ENCODE assay signal across 20 mouse cellular contexts in the genomic region with DNA sequence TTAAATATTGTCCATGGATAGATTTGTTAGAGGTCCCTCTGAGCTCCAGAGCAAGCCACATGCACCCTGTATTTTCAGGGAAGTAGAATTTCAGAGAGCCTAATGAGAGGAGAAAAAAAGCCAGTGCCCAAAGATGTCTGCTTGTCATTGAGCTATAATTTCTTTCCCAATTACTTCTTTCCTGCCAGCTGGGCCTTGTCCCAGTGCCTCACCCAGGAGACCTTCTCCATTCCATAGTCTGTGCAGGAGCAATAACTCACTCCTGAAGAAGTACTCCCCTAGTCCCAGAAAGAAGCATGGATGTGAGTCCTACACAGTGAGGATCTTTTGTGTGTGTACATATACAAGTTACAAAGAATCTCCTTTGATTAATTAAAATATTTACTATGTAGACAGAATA.
DNase-seq lines count a peak whose midpoint lies in the region; ATAC-seq and TF ChIP-seq lines count a peak whose summit lies in the region.
"Had no signal": no experiment of that assay in that cellular context is flagged by ENCODE, and none has a peak within 500 bp of the region (broad histone marks: within the 10 kb centered on the region; RNA-seq: fewer than 3 reads in every experiment).

No protein-coding gene starts in this region.

- TF ChIP-seq CTCF in left cerebral cortex, adult 2 months (IDR thresholded peaks at IDR 0.05), result no peak

- H3K9ac ChIP-seq in kidney, embryonic 14.5 days (ENCODE audit: low read depth, low read length), result no peak overlapping the region
- H3K9ac ChIP-seq in neural tube, embryonic 14.5 days (replicated peaks; ENCODE audit: low read depth, low read length), result no peak overlapping the region
- H3K9ac ChIP-seq: embryonic facial prominence, embryonic 12.5 days; forebrain, embryonic 13.5 days; heart, embryonic 12.5 days; limb, embryonic 13.5 days; liver, embryonic 13.5 days; lung, embryonic 14.5 days had no signal

- intact Hi-C loops in left cerebral cortex, postnatal 4 days (cut with DNase I), result no loop called here
- intact Hi-C loops in left cerebral cortex, adult 2 months (cut with DNase I), result no loop called here

- H3K9me3 ChIP-seq in kidney, embryonic 14.5 days (ENCODE audit: control insufficient read depth, low read length), result no peaks in the 10 kb centered on the region
- H3K9me3 ChIP-seq in neural tube, embryonic 14.5 days (ENCODE audit: control insufficient read depth, low read length), result no peaks in the 10 kb centered on the region
- H3K9me3 ChIP-seq: embryonic facial prominence, embryonic 12.5 days; forebrain, embryonic 13.5 days; heart, embryonic 12.5 days; limb, embryonic 13.5 days; liver, embryonic 13.5 days; midbrain, embryonic 10.5 days had no signal

- peak; percentile 95 for ATAC-seq in kidney, embryonic 14.5 days (ENCODE audit: low FRiP score, low TSS enrichment)
- ATAC-seq in neural tube, embryonic 14.5 days (ENCODE audit: low read depth), result peak; percentile 60; the same call in 1 of the 2 replicates
- ATAC-seq: forebrain, embryonic 13.5 days had no signal

- DNase-seq in adrenal gland, postnatal 25 days, result peak; percentile 4
- no peak for DNase-seq in adrenal gland, adult 8-10 months
- no peak for DNase-seq in kidney, postnatal 36 days
- peak; percentile 8 for DNase-seq in left cerebral cortex, postnatal 4 days
- no peak for DNase-seq in left cerebral cortex, adult 2 months (ENCODE audit: extremely low spot score in 1 of 2, low spot score in 2 of 2)
- DNase-seq: cerebellum, adult 2 months; kidney, adult 9 months; liver, embryonic 13.5 days; lung, embryonic 14.5 days; lung, postnatal 4 days; right cerebral cortex, postnatal 4 days had no signal

- no peak overlapping the region for H3K4me2 ChIP-seq in kidney, embryonic 14.5 days (replicated peaks; ENCODE audit: low read depth, low read length)
- H3K4me2 ChIP-seq in neural tube, embryonic 14.5 days (ENCODE audit: low read depth, low read length), result no peak overlapping the region
- H3K4me2 ChIP-seq: embryonic facial prominence, embryonic 12.5 days; forebrain, embryonic 13.5 days; heart, embryonic 12.5 days; limb, embryonic 13.5 days; liver, embryonic 13.5 days; lung, embryonic 14.5 days had no signal

- H3K4me1 ChIP-seq in kidney, embryonic 14.5 days (ENCODE audit: control insufficient read depth, insufficient read depth, low read length), result no peaks in the 10 kb centered on the region
- no peaks in the 10 kb centered on the region for H3K4me1 ChIP-seq in neural tube, embryonic 14.5 days (ENCODE audit: control insufficient read depth, insufficient read depth, low read length)
- H3K4me1 ChIP-seq: embryonic facial prominence, embryonic 12.5 days; heart, embryonic 12.5 days; limb, embryonic 13.5 days; liver, embryonic 13.5 days; midbrain, embryonic 10.5 days had no signal

- H3K27ac ChIP-seq in kidney, embryonic 14.5 days (ENCODE audit: low read depth, low read length), result no peak overlapping the region
- no peak overlapping the region for H3K27ac ChIP-seq in left cerebral cortex, adult 2 months
- no peak overlapping the region for H3K27ac ChIP-seq in neural tube, embryonic 14.5 days (ENCODE audit: low read depth, low read length)
- H3K27ac ChIP-seq: embryonic facial prominence, embryonic 12.5 days; forebrain, embryonic 13.5 days; limb, embryonic 13.5 days; liver, embryonic 13.5 days; midbrain, embryonic 10.5 days; stomach, postnatal 0 days had no signal

- H3K27me3 ChIP-seq in kidney, embryonic 14.5 days (ENCODE audit: control insufficient read depth, insufficient read depth, low read length), result no peaks in the 10 kb centered on the region
- no peaks in the 10 kb centered on the region for H3K27me3 ChIP-seq in neural tube, embryonic 14.5 days (ENCODE audit: control insufficient read depth, insufficient read depth, low read length)
- H3K27me3 ChIP-seq: embryonic facial prominence, embryonic 12.5 days; forebrain, embryonic 13.5 days; heart, embryonic 12.5 days; limb, embryonic 13.5 days; liver, embryonic 13.5 days had no signal

- no peak overlapping the region for H3K4me3 ChIP-seq in kidney, embryonic 14.5 days (ENCODE audit: low read length)
- H3K4me3 ChIP-seq in left cerebral cortex, adult 2 months, result no peak overlapping the region
- H3K4me3 ChIP-seq in neural tube, embryonic 14.5 days (ENCODE audit: low read depth, low read length), result no peak overlapping the region
- H3K4me3 ChIP-seq: embryonic facial prominence, embryonic 12.5 days; erythroblast, embryonic 14.5 days; forebrain, embryonic 13.5 days; heart, embryonic 12.5 days; limb, embryonic 13.5 days; liver, embryonic 13.5 days; midbrain, embryonic 10.5 days had no signal

- no peaks in the 10 kb centered on the region for H3K36me3 ChIP-seq in kidney, embryonic 14.5 days (ENCODE audit: control insufficient read depth, insufficient read depth, low read length)
- H3K36me3 ChIP-seq in neural tube, embryonic 14.5 days (ENCODE audit: control insufficient read depth, insufficient read depth, low read length), result no peaks in the 10 kb centered on the region
- H3K36me3 ChIP-seq: embryonic facial prominence, embryonic 12.5 days; heart, embryonic 12.5 days; limb, embryonic 13.5 days; liver, embryonic 13.5 days; midbrain, embryonic 10.5 days had no signal

Comparison
In these comparisons a context has a peak if more than half of its experiments do, and no peak if none do; other contexts are left out.
1. DNase-seq: peak in adrenal gland, postnatal 25 days (single experiment) and left cerebral cortex, postnatal 4 days (single experiment); none in adrenal gland, adult 8-10 months (single experiment), kidney, postnatal 36 days (0 of 2) and left cerebral cortex, adult 2 months (0 of 2).